Mouse (Mus musculus) heart, postnatal 25 days (tissue): ENCODE measurements around the gene Txn2. TPM values are rescaled to one million over a fixed set of nuclear protein-coding genes. Genes with fewer than 3 reads are reported as not detected.

ENCODE experiments used
- total RNA-seq, 2 experiments: library from RNA; stranded (reverse); gene quantifications; 2 replicates each; pipeline ENCODE4 v1.2.3; 2021

Gene Txn2
- total RNA-seq, 2 experiments from 2014 or later: 278 to 282 TPM

Other genes with a start within 250 kb of the Txn2 start
- gene Apol7e, start 230.1 kb downstream of the Txn2 start, total RNA-seq: not detected
- not detected for gene Apol9b, start 200.0 kb downstream of the Txn2 start, total RNA-seq
- gene Apol8, start 172.0 kb downstream of the Txn2 start, total RNA-seq: not detected
- gene Myh9, start 86.8 kb downstream of the Txn2 start, total RNA-seq: 100 to 1,000 TPM; 122 to 124 TPM
- under 1 TPM; 0.34 to 0.42 TPM for gene Foxred2, start 27.7 kb upstream of the Txn2 start, total RNA-seq
- gene Eif3d, start 41.8 kb upstream of the Txn2 start, total RNA-seq: 10 to 100 TPM; 69.3 to 69.5 TPM
- not detected for gene Cacng2, start 191.0 kb upstream of the Txn2 start, total RNA-seq
- 10 to 100 TPM; 10.2 to 11.2 TPM for gene Ift27, start 245.1 kb upstream of the Txn2 start, total RNA-seq